Mouse (Mus musculus): ENCODE data around the gene Sema4d.

- no peak for TF ChIP-seq CTCF (IDR thresholded peaks at IDR 0.05; ENCODE audit: low read depth)
- no peak for TF ChIP-seq EP300 (IDR thresholded peaks at IDR 0.05; ENCODE audit: low read depth)
These were observed 41.0 kb downstream of the Sema4d start for GRCm38 (mm10) chr13:51752346-51753167.

Data from liver, postnatal 0 days (tissue).